Mouse (Mus musculus): ENCODE measurements around the gene Plce1.
"Not testable (repeated sequence)": the region's sequence is repeated elsewhere in the genome, so short reads cannot be mapped to it uniquely, and the experiment has no call there.

The Plce1 gene

DNA sequence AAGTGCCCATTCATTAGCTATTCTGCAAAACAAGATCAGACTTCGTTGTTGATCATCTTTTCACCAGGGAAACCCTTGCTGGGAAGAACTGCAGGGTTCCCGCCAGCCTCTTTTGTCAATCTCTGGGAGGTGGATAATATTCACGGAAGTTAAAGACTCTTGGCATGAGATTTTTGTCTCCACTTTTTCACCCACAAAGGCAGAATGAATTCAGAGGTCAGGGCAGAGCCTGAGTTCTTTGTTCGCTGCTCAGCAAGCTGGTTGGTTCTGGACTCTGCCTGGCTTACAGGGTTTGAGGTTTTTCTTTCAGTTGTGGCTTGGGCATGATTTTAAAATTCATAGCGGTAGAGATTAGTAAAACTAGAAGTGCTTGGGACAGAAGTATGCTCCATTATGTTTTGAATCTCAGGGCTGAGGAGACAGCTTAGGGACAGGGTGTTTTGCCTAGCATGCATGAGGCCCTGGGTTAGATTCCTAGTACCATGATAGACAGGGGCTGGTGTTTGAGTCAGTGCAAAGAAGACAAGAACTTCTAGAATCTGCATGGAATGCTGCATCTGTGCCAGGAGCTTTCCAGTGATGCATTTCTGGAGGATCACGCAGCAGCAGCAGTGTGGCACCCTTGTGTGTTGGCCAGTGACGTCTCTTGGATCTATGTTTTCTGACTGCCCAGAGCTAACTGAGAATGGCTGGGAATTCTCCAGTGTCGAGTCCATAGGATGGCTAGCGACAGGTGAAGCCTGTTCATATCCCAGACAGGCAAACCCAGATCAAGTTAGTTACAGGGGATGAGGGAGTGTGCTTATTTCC lies 7.4 kb downstream of the Plce1 start:
- no peak for DNase-seq (ENCODE audit: low spot score in 2 of 2)

DNA sequence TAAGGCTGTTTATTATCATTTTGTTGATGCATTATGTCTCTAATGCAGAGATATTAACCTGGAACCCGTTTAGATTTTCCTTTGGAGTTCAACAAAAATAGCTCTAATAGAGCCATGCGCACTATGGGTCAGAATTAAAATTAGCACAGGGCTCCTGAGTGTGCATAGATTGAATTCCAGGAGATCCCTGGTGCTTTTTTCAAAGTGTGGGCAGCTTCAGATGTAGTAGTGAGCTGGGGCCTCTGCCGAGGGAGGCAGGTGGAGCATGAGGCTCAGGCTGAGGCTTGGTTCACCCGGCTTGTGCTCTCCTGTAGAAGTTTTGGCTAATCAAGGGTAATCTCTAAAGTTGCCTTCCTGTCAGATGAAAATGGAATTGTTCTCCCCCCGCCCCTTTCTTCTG lies 17.3 kb downstream of the Plce1 start:
- DNase-seq (ENCODE audit: low spot score in 2 of 2), result no peak

DNA sequence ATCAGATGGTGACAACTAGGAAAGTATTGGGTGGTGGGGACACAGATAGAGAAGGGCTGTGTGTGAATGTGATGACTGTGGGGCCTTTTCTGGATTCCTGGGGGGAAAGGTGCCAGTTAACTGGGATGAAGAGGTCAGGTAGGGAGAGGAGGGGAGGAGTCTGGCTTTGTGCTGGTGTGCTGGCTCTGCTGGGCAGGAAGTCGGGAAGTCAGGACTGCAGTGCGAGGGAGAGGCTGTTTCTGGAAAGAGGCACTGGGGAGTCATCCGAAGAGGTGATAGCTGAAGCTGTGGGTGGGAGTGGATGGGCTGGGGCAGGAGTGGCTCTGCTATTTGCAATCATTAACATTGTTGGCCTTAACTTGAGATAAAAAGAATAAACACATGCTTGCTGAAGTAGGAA lies 23.7 kb downstream of the Plce1 start:
- no peak for DNase-seq (ENCODE audit: low spot score in 2 of 2)

DNA sequence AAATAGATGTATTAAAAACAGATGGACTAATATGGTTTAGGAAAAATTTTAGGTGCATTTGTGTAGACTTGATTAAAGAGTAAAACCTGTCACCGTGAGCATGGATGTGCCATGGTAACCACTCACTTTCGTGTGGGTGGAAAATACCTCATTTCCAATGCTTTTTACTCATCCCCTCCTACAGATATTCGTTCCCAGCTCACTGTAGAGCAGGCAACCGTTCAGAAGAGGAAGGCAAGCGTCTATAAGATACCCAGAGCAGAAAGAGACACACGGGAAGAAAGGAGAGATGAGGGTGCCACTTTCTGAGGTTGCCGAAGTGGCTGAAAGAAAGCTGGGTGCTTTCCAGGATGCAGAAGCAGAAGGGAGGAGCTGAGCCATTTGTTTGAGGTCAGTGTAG lies 25.2 kb downstream of the Plce1 start:
- DNase-seq (ENCODE audit: low spot score in 2 of 2), result peak; percentile 40 to 41

DNA sequence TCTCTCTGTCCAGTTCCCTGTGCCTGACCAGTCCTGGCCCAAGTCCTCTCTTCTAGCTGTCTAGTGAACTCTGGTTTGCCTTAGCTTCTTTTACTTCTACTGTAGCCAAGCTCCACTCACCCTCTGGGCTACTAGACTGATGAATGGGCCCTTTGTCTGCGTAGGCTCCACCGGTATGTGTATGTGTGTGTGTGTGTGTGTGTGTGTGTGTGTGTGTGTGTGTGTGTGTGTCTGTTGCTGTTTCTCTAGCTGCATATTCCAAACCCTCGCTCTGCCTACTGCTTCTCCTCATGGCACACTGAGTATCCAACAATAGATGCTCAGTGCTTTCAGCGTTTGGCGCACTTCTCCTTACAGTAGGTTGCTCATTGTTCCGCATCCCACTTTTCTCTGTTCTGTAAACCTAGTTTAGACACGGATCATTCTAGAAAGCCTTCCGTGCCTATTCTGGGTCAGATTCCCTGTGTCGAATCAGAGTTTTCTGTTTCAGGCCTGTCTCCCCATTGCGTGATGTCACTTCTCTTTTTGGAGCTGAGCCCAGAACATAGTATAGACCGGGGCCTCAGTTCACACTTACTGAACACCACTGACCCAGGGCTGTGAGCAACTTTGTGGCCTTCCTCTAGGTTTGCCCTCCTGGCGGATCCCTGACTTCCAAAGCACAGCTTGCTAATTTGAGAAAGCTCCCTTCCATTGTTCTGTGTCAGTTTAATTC lies 26.5 kb downstream of the Plce1 start:
- peak in 1 of 2 experiments; percentile 32 for DNase-seq (ENCODE audit: low spot score in 2 of 2)

DNA sequence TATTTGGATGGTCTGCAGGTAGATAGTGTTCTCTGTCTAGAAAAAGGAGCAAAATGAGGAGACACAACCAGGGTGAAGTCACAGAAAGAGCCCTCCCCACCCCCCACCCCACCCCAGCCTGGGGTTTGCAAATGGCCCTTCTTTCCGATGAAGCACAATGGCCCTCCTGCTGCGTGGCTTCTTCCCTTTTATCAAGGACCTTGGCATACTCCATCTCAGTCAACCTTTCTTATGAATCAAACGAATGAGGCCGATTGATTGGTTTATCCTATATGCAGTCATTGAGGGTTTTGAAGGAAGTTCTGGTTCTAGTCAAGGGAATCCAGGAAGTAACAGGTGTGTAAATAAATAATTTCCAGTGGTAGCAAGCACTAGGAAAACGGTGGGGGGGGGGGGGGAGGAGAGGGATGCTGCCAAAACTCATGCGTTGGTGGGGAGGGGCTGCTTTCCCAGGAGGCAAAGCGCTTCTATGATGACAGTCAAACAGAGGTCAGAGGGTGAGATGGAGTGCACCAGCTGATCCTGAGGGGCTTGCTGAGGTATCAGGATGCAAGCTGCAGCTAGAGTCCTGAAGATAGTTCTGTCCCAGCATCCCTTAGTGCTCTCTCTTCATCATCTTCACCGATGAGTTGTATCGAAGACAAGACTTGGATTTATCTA lies 27.2 kb downstream of the Plce1 start:
- no peak for DNase-seq (ENCODE audit: low spot score in 2 of 2)

DNA sequence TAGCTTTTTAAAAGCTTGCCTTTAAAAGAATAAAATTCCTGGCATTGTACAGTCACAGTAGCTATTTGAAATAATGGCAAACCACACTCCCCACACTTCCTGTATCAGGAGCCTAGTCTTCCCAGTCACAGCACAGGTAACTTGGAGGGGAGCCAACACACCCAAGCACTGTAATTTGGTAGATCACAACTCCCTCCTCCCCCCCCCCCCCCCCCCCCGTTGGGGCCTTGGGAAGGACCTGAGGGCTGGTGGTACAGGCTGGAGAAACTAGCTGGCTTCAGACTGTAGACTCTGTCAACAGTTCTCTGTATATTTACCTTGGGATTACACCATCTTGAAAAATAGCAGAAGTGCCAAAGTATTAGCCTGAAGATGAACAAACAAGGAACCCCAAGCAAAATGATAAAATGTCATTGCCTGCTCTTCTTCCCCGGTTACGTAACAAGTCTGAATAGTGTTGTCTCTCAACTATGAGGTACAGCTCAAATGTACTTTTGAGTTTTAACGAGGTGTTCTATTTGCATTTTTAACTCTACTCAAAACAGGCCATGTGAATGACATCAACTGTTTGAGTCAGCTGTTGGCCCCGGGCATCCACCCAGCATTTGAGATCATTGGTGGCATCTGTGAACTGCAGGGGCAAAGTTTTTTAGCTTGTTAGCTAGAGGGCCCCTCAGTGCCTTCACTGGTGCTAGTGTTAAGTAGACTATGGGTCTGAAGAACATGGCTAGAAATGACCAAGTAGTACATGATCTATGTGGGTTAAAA lies 33.7 kb downstream of the Plce1 start:
- no peak for DNase-seq (ENCODE audit: low spot score in 2 of 2)

DNA sequence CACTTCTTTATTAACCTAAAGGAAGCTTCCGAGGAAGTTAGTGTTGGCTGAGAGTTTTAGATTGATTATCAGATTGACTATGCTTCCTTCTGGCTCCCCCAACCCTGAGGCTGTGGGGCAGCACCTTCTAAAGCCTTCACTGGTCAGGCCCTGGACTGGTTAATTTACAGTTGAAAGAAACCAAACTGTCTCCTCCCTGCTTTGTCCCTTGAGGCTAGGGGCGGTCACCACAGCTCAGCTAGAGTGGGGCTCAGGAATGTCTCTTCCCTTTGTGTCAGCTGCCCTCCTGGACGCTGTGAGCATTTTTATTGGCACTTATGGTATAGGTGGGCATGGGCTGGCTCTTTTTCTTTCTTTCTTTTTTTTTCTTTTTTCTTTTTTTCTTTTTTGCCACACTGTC lies 45.9 kb downstream of the Plce1 start:
- no peak for DNase-seq (ENCODE audit: low spot score in 2 of 2)

DNA sequence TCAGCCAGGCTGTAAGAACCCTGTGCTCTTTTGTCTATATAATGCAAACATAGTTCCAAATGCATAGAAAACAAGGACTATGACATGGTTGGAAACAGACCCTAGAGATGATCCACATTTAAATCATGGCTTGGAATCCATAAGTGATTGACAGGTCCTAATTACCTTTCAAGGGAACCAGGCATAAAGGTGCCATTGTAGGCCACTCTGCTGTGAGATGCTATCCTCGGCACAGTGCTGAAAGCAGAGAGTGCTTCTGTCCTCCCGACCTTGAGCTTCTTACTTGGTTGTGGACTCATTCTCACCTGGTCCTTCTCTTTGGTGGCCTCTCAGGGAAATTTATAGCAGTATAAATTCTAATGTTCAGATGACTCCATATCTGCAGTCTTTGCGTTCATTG lies 46.6 kb downstream of the Plce1 start:
- DNase-seq (ENCODE audit: low spot score in 2 of 2), result no peak

DNA sequence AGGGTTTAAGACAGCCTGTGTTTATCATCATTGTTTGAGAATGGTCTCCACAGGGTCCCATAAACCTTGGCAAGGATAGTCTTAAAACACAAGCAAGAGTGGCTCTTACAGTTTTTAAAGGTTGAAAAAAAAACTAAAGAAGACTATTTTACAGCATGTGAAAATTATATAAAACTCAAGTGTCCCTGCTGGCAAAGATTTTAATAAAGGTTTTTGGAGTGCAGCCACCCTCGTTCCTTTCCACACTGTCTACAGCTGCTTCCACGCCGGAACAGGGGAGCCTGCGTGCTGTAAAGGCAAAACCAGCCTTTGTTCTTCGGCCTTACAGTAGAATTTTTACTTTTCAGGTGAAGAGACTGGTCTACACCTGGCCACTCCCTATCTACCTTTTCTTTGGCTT lies 52.3 kb downstream of the Plce1 start:
- peak in 1 of 2 experiments; percentile 5 for DNase-seq (ENCODE audit: low spot score in 2 of 2)

DNA sequence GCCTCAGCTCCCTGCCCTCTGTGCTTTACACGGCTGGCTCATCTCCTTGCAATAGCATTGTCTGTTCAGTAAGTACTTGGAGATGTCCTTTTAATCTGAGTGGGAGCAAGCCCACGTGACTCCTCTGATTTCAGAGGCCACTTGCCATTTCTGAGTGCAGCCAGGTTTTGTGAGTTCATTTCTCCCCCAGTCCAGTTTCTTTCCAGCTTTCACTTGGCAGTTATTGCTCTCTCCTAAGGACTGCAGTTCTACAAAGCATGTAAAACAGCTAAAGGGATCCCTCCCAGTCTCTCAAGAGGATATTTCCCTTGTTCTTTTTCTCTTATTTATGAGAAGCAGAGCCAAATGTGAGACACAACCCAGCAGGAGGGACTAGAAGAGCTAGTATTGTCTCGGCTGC lies 58.4 kb downstream of the Plce1 start:
- DNase-seq (ENCODE audit: low spot score in 2 of 2), result no peak

DNA sequence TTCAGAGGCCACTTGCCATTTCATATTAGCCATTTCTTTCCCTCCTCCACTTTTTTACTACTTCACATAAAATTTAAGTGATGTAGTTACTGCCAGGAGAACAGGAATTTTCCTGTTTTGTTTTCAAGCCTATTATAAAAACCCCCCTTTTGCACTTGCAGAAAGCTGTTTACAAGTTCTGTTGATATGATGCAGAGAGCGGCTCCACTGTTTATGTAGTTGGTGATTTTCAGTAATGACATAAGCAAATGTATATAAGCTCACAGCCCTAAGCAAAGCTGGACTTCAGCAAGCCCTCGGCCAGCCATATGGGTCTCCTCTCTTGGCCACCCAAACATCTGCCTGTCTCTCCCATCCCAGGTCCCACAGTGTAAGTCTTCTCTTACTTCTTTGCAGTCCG lies 59.6 kb downstream of the Plce1 start:
- no peak for DNase-seq (ENCODE audit: low spot score in 2 of 2)

DNA sequence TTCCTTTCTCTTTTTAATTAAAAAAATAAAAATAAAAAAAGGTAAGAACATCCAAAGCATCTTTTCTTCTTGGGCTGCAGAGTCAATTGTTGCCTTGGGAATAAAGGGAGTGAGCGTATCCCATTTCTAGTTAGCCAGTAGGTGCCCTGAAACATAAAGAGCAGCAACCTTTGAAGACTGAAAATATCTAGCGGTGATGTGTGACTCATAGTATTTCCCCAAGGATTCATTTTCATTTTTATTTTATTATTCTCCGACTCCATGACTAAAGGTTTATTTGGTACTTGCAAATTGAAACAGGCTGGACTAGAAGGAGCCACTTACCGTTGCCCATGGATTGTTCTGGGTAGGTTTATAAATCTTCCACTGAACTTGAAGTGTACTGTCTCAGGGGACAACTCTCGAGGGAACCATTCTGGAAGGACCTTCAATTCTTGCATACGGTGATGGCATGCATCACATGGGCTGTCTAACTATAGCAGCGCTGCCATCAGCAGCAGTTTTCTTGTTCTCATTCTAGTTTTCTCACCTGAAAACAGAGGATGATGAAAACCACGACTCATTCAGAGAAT lies 68.7 kb downstream of the Plce1 start:
- DNase-seq (ENCODE audit: low spot score in 2 of 2), result no peak

DNA sequence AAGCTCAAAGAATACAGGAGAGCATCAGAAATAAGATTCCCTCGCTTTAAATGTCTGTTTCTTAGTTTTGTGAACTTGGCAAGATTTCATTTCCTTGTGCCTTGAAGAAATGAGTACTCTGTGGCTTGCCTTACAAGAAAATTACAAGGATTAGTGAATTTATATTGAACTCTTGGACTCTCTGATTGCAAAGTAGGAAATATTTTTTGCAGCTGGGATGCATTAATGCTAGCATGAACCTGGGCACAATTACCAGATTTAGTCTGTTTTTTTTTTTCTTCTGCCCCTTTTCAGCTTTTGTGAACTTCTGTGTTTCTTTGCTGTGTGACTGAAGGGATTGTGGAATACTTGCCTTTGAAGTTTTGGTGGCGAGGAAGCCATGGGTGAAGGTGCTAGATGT lies 72.6 kb downstream of the Plce1 start:
- no peak for DNase-seq (ENCODE audit: low spot score in 2 of 2)

DNA sequence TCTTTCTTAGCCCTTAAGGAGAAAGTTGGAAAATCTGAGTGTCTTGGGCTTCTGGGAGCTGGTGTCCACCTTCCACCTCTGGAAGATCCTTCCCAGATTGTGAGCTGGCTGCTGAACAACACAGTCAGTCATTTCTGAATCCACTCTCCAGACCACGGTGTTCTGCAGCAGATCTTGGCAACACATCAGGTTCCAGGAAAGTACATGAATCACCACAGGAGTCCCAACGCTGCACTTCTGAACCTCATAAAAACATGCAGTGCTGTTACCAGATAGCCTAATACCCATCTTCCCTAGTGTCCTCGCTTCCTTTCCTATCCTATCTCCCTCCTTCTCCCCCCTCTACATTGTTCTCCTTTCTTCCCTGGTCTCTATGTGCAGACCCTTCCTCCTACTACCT lies 74.5 kb downstream of the Plce1 start:
- DNase-seq (ENCODE audit: low spot score in 2 of 2), result no peak

DNA sequence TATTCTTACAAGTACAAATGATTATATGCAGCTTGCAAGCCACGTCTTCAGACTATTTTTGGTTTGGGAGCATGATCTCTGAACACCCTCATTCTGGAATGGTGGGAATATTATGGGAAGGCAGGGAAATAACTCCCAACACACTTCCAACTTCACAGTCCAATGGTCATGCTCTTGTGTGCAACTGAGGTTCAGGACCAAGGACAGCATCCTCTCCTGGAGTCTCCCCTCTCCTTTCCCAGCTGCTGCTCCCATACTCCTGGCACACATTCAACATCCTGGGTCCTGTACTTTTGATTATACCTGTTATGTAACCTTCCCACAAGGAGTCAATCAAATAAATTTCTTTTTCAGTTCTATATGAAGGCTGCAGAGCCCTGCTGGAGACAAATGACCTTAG lies 77.9 kb downstream of the Plce1 start:
- no peak for DNase-seq (ENCODE audit: low spot score in 2 of 2)

DNA sequence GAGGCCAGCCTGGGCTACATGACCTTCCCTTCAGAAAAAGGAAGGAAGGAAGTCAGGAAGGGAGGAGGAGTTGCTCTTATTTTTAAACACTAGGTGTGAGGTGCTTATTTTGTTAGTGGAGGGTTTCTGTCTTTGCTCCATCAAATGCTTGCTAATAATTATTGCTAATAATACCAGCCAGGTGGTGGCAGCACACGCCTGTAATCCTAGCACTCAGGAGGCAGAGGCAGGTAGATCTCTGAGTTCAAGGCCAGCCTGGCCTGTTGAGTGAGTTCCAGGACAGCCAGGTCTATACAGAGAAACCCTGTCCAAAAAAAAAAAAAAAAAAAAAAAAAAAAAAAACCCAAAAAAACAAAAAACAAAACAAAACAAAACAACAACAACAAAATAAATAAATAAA lies 81.0 kb downstream of the Plce1 start:
- not testable (repeated sequence) for DNase-seq (ENCODE audit: low spot score in 2 of 2)

DNA sequence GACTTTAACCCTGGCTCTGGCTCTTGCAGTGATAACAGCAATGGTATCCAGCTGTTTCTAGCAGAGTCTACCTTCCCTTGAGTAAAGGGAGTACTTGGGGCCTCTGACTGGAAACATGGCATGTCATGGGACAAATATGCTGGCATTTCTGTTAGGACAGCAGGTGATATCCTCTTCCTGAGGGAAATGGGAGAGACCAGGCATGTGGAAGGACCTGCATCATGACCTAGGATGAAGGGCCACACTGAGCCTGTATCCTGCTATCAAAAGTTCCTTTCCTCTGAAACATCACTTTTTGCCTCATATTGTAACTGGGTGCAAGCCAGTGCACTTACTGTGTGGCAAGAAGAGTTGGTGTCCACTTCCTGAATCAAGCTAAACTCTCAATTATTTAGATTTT lies 85.2 kb downstream of the Plce1 start:
- no peak for DNase-seq (ENCODE audit: low spot score in 2 of 2)

DNA sequence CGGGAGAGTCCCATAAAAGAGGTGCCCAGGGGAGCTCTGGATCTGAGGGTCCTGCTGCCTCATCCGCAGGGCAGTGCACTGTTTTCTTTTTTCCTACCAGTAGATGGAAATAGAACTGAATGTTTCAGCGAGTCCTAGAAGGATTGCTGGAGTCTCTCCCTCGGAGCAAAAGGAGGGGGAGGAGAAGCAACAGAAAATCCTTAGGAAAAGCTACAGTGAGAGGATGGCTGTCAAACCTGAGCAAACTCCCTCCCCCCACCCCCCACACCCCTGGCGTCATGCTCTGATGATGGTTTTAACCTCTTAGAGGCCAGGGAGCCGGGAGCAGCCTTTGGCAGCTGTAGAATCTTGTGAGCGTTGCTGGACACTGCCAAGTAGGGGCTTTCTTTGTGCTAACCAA lies 85.8 kb downstream of the Plce1 start:
- no peak for DNase-seq (ENCODE audit: low spot score in 2 of 2)

DNA sequence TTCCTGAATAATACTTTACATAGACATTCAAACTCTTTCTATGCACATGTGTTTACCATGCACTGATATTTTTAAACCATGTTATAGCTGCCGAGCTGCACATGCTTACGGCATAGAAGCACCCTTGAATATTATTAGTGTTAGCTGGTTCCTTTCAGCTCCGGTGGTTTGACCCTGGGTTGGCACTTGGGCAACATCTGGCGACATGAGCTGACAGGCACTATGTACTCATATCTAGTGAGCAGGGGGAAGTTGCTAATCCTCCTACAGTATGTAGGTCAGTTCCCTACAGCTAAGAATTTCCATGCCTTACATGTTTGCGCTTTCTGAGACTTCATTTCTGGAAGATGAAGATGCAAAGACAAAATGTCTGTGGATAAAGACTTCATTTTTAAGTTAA lies 86.4 kb downstream of the Plce1 start:
- no peak for DNase-seq (ENCODE audit: low spot score in 2 of 2)

DNA sequence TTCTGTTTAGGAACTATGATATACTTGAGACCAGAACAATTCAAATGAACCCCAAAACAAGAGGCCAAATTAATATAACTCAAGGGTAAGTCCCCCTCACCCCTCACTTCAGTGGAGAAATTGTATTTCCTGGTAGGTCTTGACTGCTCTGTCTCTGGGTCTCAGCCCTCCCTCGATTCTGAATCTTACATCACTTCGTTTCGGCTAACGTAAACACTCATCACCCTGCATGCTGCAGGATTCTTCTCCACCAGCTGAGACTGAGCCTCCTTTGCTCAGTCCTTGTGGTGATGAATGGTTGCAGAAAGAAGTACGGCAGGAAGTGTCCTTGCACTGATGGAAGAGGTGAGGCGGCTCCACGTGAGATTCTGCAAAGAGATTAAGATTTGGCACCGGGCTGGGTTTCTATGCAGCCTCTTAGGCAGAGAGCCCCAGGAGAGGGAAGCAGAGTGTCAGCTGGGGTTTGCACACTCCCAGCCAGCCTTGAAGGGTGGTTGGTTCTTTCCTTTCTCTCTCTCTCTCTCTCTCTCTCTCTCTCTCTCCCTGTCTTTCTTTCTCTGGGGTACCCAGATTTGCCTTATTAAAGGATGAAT lies 97.7 kb downstream of the Plce1 start:
- no peak for DNase-seq (ENCODE audit: low spot score in 2 of 2)

Measured in left cerebral cortex, adult 9 months (tissue).